Mouse (Mus musculus) natural killer cell, adult 2 months (primary cell): ENCODE data around the gene Dhx8.

Experiments used
- DNase-seq, 2 experiments: peaks; one replicate each; pipeline ENCODE4 v3.0.0; 2022; ENCODE audit warnings: low spot score in 2 of 2

Dhx8 gene

DNA sequence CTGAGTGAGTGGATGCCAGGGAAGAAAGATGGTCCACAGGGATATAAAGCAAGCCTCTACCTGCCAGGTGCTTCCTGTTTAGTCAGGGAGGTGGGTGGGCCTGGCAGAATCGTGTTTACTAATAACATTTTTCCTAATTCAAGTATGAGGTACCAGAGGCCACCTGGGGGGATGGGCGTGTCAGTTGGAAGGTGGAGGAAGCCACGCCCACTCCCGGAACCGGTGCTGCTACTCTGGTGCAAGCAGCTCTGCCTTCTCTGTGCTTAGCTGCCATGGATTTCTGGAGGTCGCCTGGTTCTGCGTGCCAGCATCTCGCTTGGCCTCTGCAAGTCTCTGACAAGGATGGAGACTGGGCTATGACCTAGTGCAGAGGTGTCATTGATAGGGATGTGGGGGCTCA is 65.4 kb downstream of the Dhx8 start:
- DNase-seq: no peak

DNA sequence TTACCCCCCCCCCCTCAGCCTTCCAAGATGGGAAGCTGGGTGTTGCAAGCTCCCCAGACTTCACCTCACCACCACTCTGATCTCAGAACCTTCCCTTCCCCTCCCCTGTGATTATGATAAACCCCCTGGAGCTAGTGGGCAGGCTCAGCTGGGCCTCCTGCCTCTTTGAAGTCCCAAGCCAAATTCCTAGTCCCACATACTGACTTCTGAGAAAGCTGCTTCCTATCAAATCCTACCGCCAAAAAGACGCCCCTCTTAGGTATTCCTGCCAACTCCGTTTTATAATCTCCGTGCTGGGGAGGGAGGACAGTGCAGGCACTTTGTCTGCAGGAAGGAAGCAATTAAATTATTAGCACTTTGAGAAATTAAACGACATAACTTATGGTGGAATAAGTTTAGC is 68.7 kb downstream of the Dhx8 start:
- DNase-seq: no peak

DNA sequence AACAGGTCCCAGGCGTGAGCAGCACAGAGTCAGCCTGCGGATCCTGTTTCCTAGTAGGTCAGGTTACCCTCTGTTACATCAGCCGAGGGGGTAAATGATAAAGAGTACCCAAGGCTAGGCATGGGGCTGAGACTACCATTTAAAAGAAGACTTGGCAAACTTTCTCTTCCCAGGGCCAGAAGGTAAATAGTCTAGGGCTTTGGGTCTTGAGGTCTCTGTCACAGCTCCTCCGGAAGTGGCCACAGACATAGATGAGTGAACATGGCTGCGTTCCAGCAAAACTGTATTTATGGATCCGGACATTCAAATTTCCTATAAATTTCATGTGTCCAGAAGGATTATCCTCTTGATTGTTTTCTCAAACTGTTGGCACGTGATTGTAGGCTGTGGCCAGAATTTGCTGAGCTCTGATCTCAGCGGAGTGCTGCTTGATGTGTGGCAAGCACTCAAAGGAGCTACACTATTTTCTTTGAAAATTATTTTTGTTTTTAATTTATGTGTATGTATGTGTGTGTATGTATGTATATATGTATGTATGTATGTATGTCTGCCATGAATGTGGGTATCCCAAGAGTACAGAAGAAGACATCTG is 72.5 kb downstream of the Dhx8 start:
- DNase-seq: no peak

DNA sequence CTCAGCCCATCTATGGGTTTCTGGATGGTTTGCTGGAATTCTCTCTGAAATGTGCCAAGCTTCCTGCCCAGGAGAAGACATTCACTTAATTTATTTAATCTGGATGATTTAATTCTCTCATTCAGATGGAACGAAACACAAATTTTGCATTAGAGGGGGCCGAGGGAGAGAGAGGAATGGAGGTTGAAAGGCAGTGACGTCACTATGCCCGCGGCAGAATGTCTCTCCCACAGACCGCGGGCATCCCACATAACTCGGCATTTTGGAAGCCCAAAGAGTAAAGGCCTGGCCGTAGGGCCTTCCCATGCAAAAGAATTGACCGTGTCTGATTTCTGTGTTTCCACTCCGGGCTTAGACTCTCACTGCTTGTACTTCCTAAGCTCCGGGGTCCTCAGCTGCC is 74.0 kb downstream of the Dhx8 start:
- DNase-seq: no peak

DNA sequence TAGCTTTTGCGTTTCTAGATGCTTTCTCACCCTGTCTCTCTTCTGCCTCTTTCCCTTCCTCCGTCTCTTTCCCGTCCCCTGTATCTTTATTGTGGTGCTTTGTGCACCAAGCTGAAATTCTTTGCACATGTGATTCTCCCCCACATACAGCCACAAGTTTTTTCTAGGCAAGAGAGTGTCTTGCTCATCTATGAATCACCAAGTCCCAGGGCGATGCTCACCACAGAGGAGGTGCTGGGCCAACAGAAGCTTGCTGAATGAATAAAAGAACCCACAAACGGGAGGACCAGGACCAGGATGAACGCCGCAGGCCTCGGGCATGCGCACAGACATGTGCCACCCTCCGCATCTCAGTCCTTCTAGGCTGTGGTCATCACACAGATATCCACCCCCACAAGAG is 74.5 kb downstream of the Dhx8 start:
- no peak for DNase-seq

DNA sequence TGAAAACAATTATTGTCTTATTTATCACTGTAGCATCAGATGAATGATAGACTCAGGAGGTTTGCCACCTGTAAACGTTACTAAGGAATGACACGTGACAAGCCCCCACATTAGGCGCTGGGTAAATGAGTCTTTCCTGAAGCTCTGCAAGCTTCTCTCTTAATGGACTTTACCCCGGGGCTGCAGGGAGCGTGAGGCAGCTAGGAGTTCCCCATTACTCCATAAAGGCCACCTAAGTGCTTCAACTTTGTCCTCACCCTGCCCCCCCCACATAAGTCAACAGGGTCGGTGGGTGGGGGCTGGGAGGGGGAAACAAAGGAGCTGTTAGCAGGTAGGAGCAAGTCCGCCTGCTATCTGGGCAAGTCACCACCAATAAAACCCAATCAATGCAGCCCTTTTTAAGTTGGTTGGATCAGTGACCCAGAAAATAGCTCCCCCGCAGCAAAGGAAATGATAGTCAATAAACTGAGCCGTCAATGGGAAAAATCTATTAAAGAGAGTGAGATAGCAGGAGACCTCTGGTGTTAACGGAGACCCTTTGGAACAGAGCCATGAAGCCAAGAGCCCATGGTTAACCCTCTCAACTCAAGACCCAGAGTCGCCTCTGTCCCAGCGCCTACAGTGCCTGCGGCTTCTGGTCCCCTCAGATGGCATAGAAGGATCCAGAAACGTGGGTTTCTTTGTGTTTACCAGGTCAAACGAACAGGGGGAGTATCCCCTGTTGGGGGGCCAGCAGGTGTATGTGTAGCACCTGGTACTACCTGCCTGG is 76.5 kb downstream of the Dhx8 start:
- no peak for DNase-seq

DNA sequence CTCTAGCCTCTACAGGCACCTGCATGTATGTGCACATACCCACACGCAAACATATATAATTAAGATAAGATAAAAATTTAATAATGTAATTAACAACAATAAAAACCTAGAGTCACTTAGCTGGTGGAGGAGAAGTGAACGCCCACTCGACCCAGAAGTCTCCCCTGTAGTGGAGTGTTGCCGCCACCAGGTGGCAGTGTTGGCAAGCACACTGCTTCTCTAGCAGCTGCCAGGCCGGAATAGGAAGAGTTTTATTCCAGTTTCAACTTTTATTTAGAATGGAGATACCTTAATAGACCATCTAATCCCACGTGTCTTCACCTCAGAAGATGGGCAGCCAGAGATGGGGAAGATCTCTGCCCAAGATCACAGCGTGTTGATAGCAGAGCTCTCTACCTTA is 80.5 kb downstream of the Dhx8 start:
- peak; percentile 65 to 73 for DNase-seq

DNA sequence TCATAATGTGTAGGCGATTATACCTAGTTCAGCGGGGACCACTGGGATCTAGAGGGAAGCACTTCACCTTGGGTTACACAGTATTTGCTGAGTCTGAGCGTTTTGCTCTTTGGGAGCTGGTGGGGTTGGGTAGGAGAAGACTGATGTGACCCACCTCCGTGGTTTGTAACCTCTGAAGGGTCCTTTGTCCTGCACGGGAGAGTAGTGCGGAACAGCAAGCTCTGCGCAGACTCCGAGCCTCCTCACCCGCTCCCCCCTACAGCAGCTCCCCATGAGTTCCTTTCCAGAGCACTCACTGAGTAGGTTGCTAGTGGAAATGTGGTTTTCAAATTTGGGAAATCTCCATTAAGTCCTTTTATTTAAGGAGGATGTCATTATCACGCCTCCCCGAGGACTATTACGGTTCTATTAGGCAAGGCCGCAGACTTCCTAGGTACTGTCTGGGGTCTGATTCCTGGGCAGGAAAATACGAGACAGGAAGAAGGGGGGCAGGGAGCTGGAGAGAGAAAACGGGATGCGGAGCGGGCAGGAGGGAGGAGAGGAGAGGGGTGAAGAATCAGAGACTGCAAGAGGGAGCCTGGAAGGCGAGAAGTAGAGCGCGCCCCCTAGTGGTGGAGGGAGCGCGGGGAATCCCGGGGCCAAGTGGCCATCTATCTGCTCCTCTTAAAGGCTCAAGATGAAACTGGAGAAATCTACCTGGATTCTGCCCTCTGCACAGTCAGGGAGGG is 81.8 kb downstream of the Dhx8 start:
- DNase-seq: peak; percentile 50 to 68

DNA sequence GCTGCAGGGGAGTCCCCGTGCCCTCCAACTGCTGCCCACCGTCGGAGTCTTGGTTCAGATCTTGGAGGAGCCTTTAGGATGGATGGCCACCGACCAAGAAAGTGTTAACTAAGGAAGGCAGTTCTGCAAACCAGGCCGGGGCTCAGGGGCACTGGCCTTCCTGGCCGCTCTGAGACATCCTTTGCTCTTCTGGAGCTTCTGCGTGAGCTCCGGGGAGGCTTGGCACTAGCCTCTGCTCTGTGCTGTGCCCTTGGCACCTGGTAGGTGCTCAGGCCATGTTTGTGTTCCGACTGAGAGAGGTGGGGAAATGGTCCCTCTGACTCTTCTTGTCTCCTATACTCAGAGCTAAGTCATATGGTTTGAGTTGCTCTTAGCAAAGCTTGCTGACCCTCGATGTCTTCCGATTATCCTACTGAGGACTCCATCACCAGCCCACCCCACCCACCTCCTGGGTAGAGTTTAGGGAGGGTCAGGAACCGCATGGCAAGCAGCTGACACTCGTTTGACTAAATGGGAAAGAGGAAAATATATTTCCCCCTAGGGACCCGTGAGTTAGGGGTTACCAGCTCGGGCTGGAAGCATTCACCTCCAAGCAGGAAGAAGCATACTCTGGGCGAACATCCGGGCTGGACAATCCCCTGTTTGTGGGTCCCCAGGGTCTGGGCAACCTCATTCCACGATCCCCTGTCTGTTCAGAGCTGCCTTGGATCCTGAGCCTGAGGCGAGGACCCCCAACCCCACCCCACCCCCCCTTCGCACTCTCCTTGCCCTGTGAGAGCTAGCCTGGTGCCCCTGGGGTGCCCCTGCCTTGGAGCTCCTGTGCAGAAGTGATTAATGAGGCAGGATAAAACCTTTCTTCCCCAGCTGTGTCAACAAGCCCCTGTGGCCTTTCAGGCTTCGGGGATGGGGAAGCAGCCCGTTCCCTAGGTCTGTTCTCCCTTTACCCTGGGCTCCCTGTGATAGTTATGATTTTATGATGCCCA is 82.7 kb downstream of the Dhx8 start:
- no peak for DNase-seq
